Mouse (Mus musculus): ENCODE results near the gene Mest.

Gene Mest

DNA sequence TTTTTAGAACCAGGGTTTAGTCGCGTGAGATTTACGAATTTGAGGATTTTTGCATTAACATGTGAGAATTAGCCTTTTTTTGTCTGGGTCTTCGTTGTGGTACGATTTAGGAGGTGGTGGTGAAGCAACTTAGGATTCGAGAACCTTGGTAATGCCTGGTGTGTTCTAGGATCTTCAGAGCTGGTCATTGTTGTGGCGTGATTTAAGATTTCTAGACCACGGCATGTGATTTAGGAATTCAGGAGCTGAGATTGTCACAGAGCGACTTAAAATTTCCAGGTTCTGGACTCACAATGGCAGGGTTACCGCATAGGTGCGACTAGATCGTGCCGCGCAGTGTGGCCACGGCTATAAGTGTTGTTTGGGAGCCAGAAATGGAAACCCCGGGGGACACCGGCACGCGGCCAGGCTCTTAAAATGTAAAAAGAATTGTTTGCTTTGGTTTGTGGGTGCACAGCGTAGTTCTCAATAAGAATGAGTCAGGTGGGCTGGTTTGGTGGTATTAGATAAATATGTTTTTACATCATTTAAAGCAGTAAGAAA, 15.2 kb downstream of the Mest start:
- no peak for DNase-seq (ENCODE audit: low spot score in 2 of 2)

DNA sequence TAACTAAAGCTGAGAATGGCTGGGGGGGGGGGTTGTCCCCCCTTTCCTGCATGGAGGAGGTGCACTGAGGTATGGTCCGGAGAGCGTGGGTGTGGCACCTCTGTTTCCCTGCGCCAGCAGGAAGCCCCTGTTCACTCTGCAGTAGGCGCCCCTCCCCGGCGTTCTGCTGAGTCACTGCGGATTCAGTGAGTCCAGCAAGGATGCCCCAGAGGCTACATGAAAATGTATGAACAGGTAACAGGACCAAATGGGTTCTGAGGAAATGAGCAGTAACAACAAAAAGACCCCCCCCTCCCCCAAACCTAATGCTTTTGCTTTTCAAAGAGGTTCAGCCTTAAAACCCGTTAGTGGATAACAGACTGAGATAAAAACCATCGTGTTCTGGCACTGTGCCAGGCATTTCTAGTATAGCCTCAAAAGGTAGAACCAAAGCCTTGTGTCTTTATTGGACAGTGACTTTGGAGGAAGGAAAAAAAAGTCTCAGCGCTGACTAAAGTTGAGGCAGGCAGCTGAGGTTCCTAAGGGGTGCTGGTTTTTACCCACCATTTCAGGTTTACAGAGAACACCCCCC, 15.9 kb downstream of the Mest start:
- peak in 1 of 2 experiments; percentile 38 for DNase-seq (ENCODE audit: low spot score in 2 of 2)

- no peak for DNase-seq (ENCODE audit: low spot score in 2 of 2)
These were observed 21.5 kb downstream of the Mest start for GRCm38 (mm10) chr6:30744846-30745245.

DNA sequence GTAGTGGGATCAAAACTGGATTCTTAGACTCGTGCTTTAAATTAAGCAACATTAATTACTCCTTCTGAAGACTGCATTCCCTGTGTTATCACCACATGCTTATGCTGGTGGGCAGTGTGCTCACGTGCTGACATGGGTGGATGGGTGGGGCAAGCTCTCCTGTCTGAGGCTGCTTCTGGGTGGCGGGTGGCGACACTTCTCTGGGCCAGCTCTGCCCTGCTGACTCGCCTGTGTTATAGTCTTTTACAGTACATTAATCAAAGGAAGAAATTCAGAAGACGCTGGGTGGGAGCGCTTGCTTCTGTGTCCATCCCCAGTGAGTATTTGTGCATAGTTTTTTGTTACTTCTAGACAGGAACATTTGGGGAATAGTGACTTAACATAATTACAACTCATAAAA, 22.2 kb downstream of the Mest start:
- DNase-seq (ENCODE audit: low spot score in 2 of 2) = no peak

- no peak for DNase-seq (ENCODE audit: low spot score in 2 of 2)
These were observed 24.4 kb downstream of the Mest start for GRCm38 (mm10) chr6:30747631-30748357.

DNA sequence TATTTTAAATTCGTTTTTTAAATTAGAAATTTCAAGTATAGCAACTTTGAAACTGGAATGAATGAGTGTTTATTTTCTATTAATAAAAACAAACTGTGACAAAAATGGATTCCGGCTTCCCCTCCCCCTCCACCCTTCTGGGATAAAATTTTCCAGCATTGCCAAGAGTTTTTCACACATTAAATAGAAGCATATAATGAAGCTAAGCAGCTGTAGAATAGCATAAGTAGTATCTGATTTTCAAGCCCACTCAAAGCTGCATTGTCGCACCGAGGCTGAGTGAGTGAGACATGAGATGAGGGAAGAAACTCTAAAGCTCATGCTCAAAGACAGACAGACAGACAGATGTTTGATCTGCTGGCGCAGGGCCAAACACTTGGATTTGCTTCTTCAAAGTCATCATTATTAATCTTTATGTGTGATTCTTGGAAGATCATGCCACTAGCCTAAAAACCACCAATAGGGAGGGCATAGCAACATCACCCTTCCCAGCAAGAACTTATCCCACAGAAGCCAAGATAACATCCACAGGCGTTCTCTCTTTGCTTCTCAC, 25.1 kb downstream of the Mest start:
- no peak for DNase-seq (ENCODE audit: low spot score in 2 of 2)

DNA sequence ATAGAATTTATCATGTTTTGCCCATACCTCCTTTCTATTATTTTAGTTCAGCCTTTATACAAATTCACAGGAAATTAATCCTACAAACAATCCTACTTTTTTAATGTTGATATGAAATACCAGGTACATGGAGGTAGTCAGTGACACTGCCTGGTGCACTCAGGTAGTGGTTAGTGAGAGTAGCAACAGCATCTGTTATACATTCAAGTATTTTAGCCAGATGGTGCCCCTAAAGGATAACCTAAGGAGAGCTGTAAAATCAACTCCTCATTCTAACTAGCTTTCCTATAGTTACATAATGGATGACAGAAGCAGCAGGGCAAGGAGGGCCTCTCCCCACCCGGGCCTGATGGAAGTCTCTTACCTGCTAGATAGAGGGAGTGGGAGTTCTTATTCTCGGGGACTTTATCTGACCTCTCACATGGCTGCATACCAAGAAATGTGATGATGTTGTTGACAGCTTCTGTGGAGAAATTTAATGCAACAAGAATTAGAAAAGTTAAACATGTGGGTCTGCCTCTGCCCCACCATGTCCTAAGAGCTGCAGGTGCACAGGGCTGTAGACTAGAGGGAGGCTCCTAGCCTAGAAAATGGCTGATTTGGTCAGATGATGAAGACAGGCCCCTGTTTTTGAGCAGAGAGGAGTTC, 25.8 kb downstream of the Mest start:
- DNase-seq (ENCODE audit: low spot score in 2 of 2) = no peak

- DNase-seq (ENCODE audit: low spot score in 2 of 2) = no peak
These were observed 26.5 kb downstream of the Mest start for GRCm38 (mm10) chr6:30749892-30750291.

- DNase-seq (ENCODE audit: low spot score in 2 of 2) = no peak
These were observed 27.1 kb downstream of the Mest start for GRCm38 (mm10) chr6:30750482-30750881.

GRCm38 (mm10) chr6:30751209-30751608, 27.9 kb downstream of the Mest start:
- no peak for DNase-seq (ENCODE audit: low spot score in 2 of 2)
